Mouse (Mus musculus) C2C12 (cell line): ENCODE data around the gene Susd3. TPM values are rescaled to one million over a fixed set of nuclear protein-coding genes. Genes with fewer than 3 reads are reported as not detected.

Source experiments
- H3K27me3 ChIP-seq: one replicate; pipeline ENCODE4 v1.6.1; 2011; ENCODE audit not compliant: control insufficient read depth, insufficient read depth, insufficient read length
- H3K36me3 ChIP-seq: one replicate; pipeline ENCODE4 v1.6.1; 2011; ENCODE audit not compliant: control insufficient read depth, insufficient read depth
- H3K4me3 ChIP-seq: one replicate; pipeline ENCODE4 v1.5.1; 2011; ENCODE audit warnings: mild to moderate bottlenecking, control low read depth; ENCODE audit not compliant: poor library complexity, insufficient read depth, severe bottlenecking
- H3K79me2 ChIP-seq: one replicate; pipeline ENCODE4 v1.6.1; 2011; ENCODE audit not compliant: control insufficient read depth, insufficient read depth
- H3K79me3 ChIP-seq: one replicate; pipeline ENCODE4 v1.6.1; 2011; ENCODE audit warnings: low read depth, control low read depth
- H3ac ChIP-seq: one replicate; pipeline ENCODE3; 2011; ENCODE audit warnings: low read depth; ENCODE audit not compliant: control insufficient read depth, insufficient read length
- CEBPB ChIP-seq: IDR thresholded peaks from one replicate; pipeline ENCODE4 v1.6.1; 2011; ENCODE audit warnings: low read depth, mild to moderate bottlenecking, control low read depth, moderate library complexity
- CTCF ChIP-seq: IDR thresholded peaks from one replicate; pipeline ENCODE4 v1.5.1; 2011; ENCODE audit not compliant: control insufficient read depth, insufficient read depth, insufficient read length
- FOSL1 ChIP-seq: IDR thresholded peaks from one replicate; pipeline ENCODE4 v1.8.0; 2011; ENCODE audit warnings: mild to moderate bottlenecking, low read length; ENCODE audit not compliant: poor library complexity, insufficient read depth, severe bottlenecking
- MAX ChIP-seq: IDR thresholded peaks from one replicate; pipeline ENCODE4 v1.6.1; 2011; ENCODE audit warnings: mild to moderate bottlenecking, control low read depth
- MYOD1 ChIP-seq: IDR thresholded peaks from one replicate; pipeline ENCODE4 v1.6.1; 2011; ENCODE audit warnings: low read depth; ENCODE audit not compliant: control insufficient read depth, insufficient read length
- MYOG ChIP-seq: IDR thresholded peaks from one replicate; pipeline ENCODE4 v1.6.1; 2011; ENCODE audit not compliant: control insufficient read depth, insufficient read length; ENCODE audit errors: extremely low read depth
- USF1 ChIP-seq: IDR thresholded peaks from one replicate; pipeline ENCODE4 v1.6.1; 2011; ENCODE audit warnings: low read depth, mild to moderate bottlenecking, control low read depth, moderate library complexity
- long read RNA-seq, 2 experiments: library from polyadenylated mRNA; unstranded; transcript quantifications; one replicate each; pipeline ENCODE4 v2.0.0; 2019 to 2020
- polyA plus RNA-seq: library from polyadenylated mRNA; unstranded; fragments of >200 nt; fragmentation: generic; extraction: Trizol; gene quantifications from one replicate; pipeline ENCODE4 v1.2.1, GENCODE M21; 2012; ENCODE audit warnings: missing spikeins

Susd3 gene
- 0.25 TPM for polyA plus RNA-seq
- long read RNA-seq, experiment 1, result 0 reads
- long read RNA-seq, experiment 2, result 0 reads

DNA sequence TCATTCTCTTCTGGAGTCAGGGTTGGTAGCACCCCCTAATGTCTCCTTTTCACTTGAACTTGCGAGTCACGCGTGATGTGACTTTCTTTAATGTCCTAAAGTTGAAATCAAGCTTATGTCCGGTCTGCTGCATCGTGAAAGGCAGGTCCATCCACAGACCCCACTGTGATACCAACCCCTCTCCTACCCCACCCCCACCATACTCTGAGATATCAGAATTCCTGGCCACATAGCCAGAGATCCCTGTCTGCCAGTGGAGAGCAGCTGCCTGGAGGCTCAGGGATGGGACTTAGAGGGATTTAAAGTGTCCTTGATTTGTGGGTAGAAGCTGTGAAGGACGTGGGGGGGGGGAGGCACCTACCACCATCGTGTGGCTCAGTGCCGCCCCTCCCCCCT is at the start of gene Susd3:
Susd3 (minus strand) TSS at position 240 of the 396 bp plus-strand sequence.
- Histone ChIP-seq H3ac (no peak within 1 kb of the TSS), H3K4me3 (no peak within 1 kb of the TSS), H3K27me3 (no peaks in the 10 kb centered on the region), H3K36me3 (no peaks in the 10 kb centered on the region), H3K79me2 (no peaks in the 10 kb centered on the region), H3K79me3 (no peaks in the 10 kb centered on the region)
- TF ChIP-seq MYOG (no peak), MAX (no peak), CTCF (no peak), USF1 (no peak)

DNA sequence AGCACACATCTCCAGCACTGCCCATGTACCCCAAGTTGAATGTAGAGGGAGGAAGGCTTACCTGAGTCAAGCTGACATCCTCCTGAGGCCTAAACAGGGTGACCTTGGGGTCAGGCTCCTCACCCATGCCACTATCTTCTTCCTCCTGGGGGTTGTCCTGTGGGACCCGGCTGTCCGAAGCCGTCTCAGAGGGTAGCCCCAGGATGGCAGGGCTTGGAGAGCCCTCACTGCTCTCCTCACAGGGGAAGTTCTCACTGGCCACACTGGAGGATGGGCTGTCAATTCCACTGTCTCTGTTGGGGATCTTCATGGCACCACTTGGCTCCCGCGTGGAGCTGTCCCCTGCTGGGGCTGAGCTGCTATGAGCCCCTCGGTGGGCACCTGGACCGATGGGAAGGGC is 47.8 kb upstream of the Susd3 start:
- Histone ChIP-seq H3K36me3 (peaks cover 89% of the 10 kb centered on the region), H3ac (no peak overlapping the region), H3K79me2 (peaks cover 68% of the 10 kb centered on the region), H3K79me3 (peaks cover 17% of the 10 kb centered on the region), H3K27me3 (no peaks in the 10 kb centered on the region), H3K4me3 (no peak overlapping the region)
- no peak for TF ChIP-seq CEBPB
- no peak for TF ChIP-seq MYOG
- no peak for TF ChIP-seq USF1
- TF ChIP-seq CTCF, result no peak
- no peak for TF ChIP-seq MAX
- TF ChIP-seq FOSL1, result no peak
- no peak for TF ChIP-seq MYOD1

DNA sequence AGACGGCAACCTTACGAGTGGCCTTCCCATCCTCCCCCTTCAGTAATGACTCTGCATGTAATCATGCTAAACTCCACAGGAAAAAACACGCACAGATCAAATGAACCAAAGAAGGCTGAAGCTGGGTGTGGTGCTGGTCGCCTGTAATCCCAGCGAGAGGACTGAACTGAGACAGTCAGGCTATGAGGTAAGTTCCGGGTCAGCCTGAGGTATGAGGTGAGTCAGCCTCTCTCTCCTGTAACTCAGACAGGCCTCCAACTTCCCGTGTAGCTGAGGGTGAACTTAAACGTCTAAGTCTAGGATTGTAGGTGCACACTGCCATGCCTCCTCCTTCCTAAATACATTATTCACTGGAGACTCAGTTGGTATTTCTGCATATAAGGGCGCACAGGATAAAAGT is 45.6 kb upstream of the Susd3 start:
- Histone ChIP-seq H3K79me3 (peaks cover 19% of the 10 kb centered on the region), H3K4me3 (no peak overlapping the region), H3ac (no peak overlapping the region), H3K27me3 (no peaks in the 10 kb centered on the region), H3K79me2 (peaks cover 54% of the 10 kb centered on the region), H3K36me3 (peaks cover 94% of the 10 kb centered on the region)
- TF ChIP-seq MYOG, result no peak
- no peak for TF ChIP-seq CTCF
- no peak for TF ChIP-seq MYOD1
- TF ChIP-seq CEBPB, result no peak

DNA sequence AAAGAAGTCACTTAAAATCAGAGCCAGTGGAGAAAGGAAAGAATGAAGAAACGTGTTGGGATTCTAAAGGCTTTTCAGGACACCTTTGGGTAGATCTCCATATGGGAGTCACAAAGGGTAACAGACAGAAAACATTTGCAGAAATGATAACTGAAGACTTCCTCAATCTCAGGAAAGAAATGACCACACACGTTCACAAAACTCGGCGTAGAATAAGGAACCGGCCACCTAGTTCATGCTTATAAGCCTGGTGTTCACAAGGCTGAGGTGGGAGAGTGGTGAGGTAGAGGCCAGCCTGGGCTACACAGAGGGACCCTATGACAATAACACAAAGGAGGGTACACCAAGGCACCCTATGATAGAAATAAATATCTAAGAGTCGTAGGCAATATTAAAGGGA is 43.4 kb upstream of the Susd3 start:
- no peak overlapping the region for H3K4me3 ChIP-seq
- TF ChIP-seq FOSL1, result no peak
- TF ChIP-seq MYOD1, result no peak
- no peak for TF ChIP-seq CEBPB
- TF ChIP-seq USF1, result no peak
- TF ChIP-seq CTCF, result no peak
- TF ChIP-seq MAX, result no peak
- no peak for TF ChIP-seq MYOG
- H3K36me3 ChIP-seq, result peaks cover 93% of the 10 kb centered on the region
- H3K27me3 ChIP-seq, result no peaks in the 10 kb centered on the region
- peaks cover 14% of the 10 kb centered on the region for H3K79me3 ChIP-seq
- peaks cover 43% of the 10 kb centered on the region for H3K79me2 ChIP-seq
- H3ac ChIP-seq, result no peak overlapping the region

DNA sequence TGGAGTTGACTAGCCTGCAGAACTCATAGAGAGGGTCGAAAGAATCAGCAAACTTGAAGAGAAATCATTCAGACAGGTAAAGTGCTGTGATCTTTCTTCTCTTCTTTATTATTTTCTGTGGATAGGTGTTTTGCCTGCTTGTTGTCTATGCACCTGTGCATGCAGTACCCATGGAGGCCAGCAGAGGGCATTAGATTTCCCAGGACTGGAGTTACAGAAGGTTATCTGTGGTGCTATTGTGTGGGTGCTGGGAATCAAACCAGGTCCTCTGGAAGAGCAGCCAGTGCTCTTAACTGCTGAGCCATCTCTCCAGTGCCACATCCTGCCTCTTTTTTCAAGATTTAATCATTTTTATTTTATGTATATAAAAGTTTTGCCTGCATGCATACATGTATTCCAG is 42.9 kb upstream of the Susd3 start:
- H3K4me3 ChIP-seq, result no peak overlapping the region
- no peak overlapping the region for H3ac ChIP-seq
- peaks cover 14% of the 10 kb centered on the region for H3K79me3 ChIP-seq
- peaks cover 93% of the 10 kb centered on the region for H3K36me3 ChIP-seq
- no peak for TF ChIP-seq CTCF
- TF ChIP-seq USF1, result no peak
- no peak for TF ChIP-seq CEBPB
- TF ChIP-seq MYOD1, result no peak
- no peak for TF ChIP-seq MAX
- no peaks in the 10 kb centered on the region for H3K27me3 ChIP-seq
- peaks cover 43% of the 10 kb centered on the region for H3K79me2 ChIP-seq

DNA sequence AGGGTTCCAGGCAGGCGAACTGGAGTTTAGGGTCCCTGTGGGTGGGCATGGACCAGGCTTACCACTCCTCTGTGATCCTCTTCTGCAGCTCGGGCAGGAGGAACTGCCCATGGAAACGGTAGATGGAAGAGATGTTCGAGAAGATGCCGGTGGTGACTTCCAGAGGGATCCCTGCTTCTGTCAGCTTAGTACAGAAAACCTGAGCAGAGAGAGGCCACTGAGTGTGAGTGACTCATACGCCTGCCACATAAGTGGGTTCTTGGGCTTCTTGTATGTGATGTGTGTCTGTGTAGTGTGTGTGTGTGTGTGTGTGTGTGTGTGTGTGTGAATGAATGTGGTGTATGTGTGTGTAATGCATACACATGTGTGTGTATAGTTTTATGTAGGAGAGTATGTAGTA is 38.7 kb upstream of the Susd3 start:
- peaks cover 92% of the 10 kb centered on the region for H3K36me3 ChIP-seq

More for the DNA sequence above, 38.7 kb upstream of the Susd3 start:
- no peaks in the 10 kb centered on the region for H3K27me3 ChIP-seq
- H3K79me3 ChIP-seq, result peaks cover 5% of the 10 kb centered on the region
- H3ac ChIP-seq, result no peak overlapping the region
- peaks cover 9% of the 10 kb centered on the region for H3K79me2 ChIP-seq
- no peak for TF ChIP-seq CTCF
- no peak for TF ChIP-seq MYOD1
- no peak for TF ChIP-seq CEBPB
- TF ChIP-seq USF1, result no peak
- TF ChIP-seq MAX, result no peak
- TF ChIP-seq MYOG, result no peak
- TF ChIP-seq FOSL1, result no peak
- H3K4me3 ChIP-seq, result no peak overlapping the region
